Mouse (Mus musculus) midbrain, embryonic 11.5 days (tissue): ENCODE measurements around the gene 2610528J11Rik. TPM values are rescaled to one million over a fixed set of nuclear protein-coding genes. Genes with fewer than 3 reads are reported as not detected.

Experiments
- ATAC-seq: fragments of 200-750 bp; cut with Nextera tagmentation; 2 replicates; pipeline ENCODE4 v1.8.0; 2017; ENCODE audit warnings: moderate TSS enrichment, moderate library complexity; ENCODE audit not compliant: low FRiP score
- DNase-seq: peaks from one replicate; pipeline ENCODE4 v3.0.0; 2015; ENCODE audit warnings: low spot score; ENCODE audit errors: missing footprints
- H3K27ac ChIP-seq: fragments of 300-500 bp; sonication (generic); 2 replicates; pipeline ENCODE4 v1.5.1; 2014; ENCODE audit warnings: low read depth, low read length
- H3K27me3 ChIP-seq: fragments of 300-500 bp; sonication (generic); 2 replicates; pipeline ENCODE4 v1.6.1; 2014; ENCODE audit warnings: mild to moderate bottlenecking, low read length, moderate library complexity, mixed read lengths; ENCODE audit not compliant: control insufficient read depth, insufficient read depth
- H3K36me3 ChIP-seq: fragments of 300-500 bp; sonication (generic); 2 replicates; pipeline ENCODE4 v1.6.1; 2014; ENCODE audit warnings: mild to moderate bottlenecking, low read length, moderate library complexity, mixed read lengths; ENCODE audit not compliant: control insufficient read depth, insufficient read depth
- H3K4me1 ChIP-seq: fragments of 300-500 bp; sonication (generic); 2 replicates; pipeline ENCODE4 v1.6.1; 2014; ENCODE audit warnings: low read length; ENCODE audit not compliant: control insufficient read depth, insufficient read depth
- H3K4me2 ChIP-seq: fragments of 300-500 bp; sonication (generic); 2 replicates; pipeline ENCODE4 v1.6.1; 2014; ENCODE audit warnings: mild to moderate bottlenecking, moderate library complexity
- H3K4me3 ChIP-seq: fragments of 300-500 bp; sonication (generic); 2 replicates; pipeline ENCODE4 v1.5.1; 2014; ENCODE audit warnings: low read depth, low read length
- H3K9ac ChIP-seq: fragments of 300-500 bp; sonication (generic); 2 replicates; pipeline ENCODE4 v1.6.1; 2014; ENCODE audit warnings: low read length
- H3K9me3 ChIP-seq: fragments of 300-500 bp; sonication (generic); 2 replicates; pipeline ENCODE4 v1.6.1; 2016; ENCODE audit warnings: low read length; ENCODE audit not compliant: control insufficient read depth
- WGBS: fragments of 180-500 bp; shearing (Covaris S2); extraction: QIAGEN DNeasy Blood & Tissue Kit; methylation state at CpG from one replicate; pipeline ENCODE4 v1.1.7; 2014; 5-methylcytosine and 5-hydroxymethylcytosine counted together
- polyA plus RNA-seq: library from polyadenylated mRNA; unstranded; fragments of >200 nt; fragmentation: Nextera tagmentation; extraction: Ambion mirVana; gene quantifications from 2 replicates; pipeline ENCODE4 v1.2.1, GENCODE M21; 2014

The 2610528J11Rik gene
- polyA plus RNA-seq, 1 experiment from 2014 or later: 0.42 TPM

- peak; percentile 84 for DNase-seq
- H3K9me3 ChIP-seq: no peaks in the 10 kb centered on the region
- no peak overlapping the region for H3K4me3 ChIP-seq
These were observed 9.9 kb upstream of the 2610528J11Rik start for GRCm38 (mm10) chr4:118516699-118517496.

DNA sequence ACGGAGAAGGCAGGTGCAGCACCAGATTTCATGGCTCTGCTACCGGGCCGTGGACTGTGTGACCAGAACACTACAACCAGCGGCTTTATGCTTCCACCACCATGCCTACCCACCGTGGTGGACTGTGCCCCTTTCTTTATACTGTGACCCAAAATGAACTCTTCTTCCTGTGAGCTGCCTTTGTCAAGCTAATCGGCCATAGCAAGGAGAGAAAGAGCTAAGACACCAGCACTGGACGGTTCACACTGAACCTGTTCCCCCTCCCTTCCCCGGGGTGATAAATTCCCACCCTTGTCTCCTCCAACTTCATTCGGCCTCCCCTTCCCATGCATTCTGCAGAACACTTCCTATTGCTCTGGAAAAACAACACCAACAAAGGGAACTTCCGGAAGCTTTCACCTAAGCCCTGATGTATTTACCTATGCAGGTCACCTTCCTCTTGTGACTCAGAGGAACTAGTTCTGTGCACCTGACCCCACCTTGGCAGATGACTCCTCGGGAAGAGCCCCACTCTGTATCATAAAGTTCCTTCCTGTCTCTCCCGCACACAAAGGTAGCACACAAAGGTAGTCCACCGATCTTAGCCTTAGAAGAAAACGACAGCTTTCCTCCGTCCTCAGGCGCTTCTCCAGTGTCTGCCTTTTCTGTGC lies 9.2 kb upstream of the 2610528J11Rik start:
- no peak; the same call in 1 of the 2 replicates for ATAC-seq
- Histone ChIP-seq H3K4me3 (no peak overlapping the region), H3K27ac (no peak overlapping the region), H3K36me3 (no peaks in the 10 kb centered on the region), H3K4me2 (0 out of 2 replicates have a peak overlapping the region, but pooled peaks have one; percentile 7), H3K9me3 (no peaks in the 10 kb centered on the region), H3K4me1 (peaks cover 10% of the 10 kb centered on the region; the same call in 1 of the 2 replicates), H3K27me3 (no peaks in the 10 kb centered on the region; the same call in 1 of the 2 replicates), H3K9ac (peak overlapping the region; percentile 40; the same call in 1 of the 2 replicates)
- DNase-seq: no peak
- WGBS: 33% methylated on average over 16 of the region's 16 CpGs

More at GRCm38 (mm10) chr4:118516699-118517496, 9.9 kb upstream of the 2610528J11Rik start:
- Histone ChIP-seq H3K4me2 (0 out of 2 replicates have a peak overlapping the region, but pooled peaks have one; percentile 7), H3K36me3 (no peaks in the 10 kb centered on the region), H3K4me1 (peaks cover 10% of the 10 kb centered on the region; the same call in 1 of the 2 replicates), H3K27ac (no peak overlapping the region), H3K27me3 (no peaks in the 10 kb centered on the region; the same call in 1 of the 2 replicates), H3K9ac (peak overlapping the region; percentile 40; the same call in 1 of the 2 replicates)
- WGBS: 25% methylated on average over 20 of the region's 20 CpGs
- peak; percentile 69; the same call in 1 of the 2 replicates for ATAC-seq

DNA sequence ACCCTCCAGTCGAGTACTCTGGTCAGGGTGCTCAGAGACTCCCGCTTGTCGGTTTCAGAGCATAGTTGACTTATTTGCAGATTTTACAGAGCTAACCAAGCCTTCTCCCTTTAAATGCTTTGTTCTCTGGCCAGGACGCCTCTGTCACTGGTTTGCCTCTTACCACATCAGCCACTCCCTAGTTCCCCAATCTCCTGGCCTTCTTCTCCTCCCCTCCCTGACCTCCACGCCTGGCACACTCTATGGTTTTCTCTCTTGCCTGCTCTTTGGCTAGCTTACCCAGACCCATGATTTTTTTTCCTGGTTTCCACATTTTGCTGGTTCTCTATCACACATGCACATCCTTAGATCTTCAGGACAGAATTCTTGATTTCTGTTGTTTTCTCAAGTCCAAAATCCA lies 8.6 kb upstream of the 2610528J11Rik start:
- 61% methylated on average over 5 of the region's 5 CpGs for WGBS
- H3K27ac ChIP-seq: no peak overlapping the region
- no peak overlapping the region for H3K4me2 ChIP-seq
- no peaks in the 10 kb centered on the region; the same call in 1 of the 2 replicates for H3K27me3 ChIP-seq
- no peak for ATAC-seq
- no peak for DNase-seq
- peaks cover 10% of the 10 kb centered on the region; the same call in 1 of the 2 replicates for H3K4me1 ChIP-seq
- no peaks in the 10 kb centered on the region for H3K36me3 ChIP-seq
- no peak overlapping the region for H3K4me3 ChIP-seq
- no peak overlapping the region for H3K9ac ChIP-seq
- H3K9me3 ChIP-seq: no peaks in the 10 kb centered on the region

DNA sequence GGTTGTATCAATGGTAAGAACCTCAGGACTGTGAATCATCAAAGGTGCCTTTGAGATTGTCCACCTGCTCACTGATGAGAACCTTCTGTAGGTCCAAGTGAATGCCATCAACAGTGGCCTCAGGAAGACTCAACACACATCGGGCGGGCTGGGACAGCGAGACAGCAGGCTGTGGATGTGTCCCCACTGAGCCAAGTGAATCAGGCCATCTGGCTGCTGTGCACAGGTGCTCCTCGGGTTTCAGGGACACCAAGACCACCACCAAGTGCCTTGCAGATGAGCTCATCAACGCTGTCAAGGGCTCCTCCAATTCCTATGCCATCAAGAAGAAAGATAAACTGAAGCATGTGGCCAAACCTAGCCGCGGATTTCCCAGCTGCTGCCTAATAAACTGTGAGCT lies 4.6 kb upstream of the 2610528J11Rik start:
- no peak overlapping the region for H3K27ac ChIP-seq
- H3K9me3 ChIP-seq: no peaks in the 10 kb centered on the region
- ATAC-seq (no peak), DNase-seq (no peak)
- H3K27me3 ChIP-seq: no peaks in the 10 kb centered on the region; the same call in 1 of the 2 replicates
- H3K4me1 ChIP-seq: peaks cover 4% of the 10 kb centered on the region; the same call in 1 of the 2 replicates
- WGBS: 88% methylated on average over 7 of the region's 7 CpGs
- H3K4me3 ChIP-seq: no peak overlapping the region
- H3K36me3 ChIP-seq: no peaks in the 10 kb centered on the region
- H3K9ac ChIP-seq: no peak overlapping the region
- no peak overlapping the region for H3K4me2 ChIP-seq

DNA sequence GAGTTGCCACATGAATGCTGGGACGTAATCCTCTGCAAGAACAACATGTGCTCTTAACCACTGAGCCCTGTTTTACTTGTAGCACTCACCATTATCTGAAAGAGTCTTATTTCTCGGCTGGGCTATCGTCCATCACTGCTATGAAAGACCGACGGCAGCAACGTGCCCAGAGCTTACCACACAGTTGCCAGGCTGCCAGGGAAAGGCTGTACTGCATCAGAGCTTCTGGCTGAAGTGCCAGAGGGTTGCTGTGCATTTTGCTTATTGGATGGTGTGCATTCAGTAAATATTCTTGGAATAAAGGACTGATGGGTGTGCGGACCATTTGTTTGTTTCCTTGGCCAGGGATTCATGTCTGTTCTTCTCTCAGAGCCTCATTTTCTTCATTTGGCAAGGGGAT lies 2.8 kb upstream of the 2610528J11Rik start:
- WGBS: 83% methylated on average over 7 of the region's 7 CpGs
- no peak for DNase-seq

GRCm38 (mm10) chr4:118525779-118526178 lies 1.0 kb upstream of the 2610528J11Rik start:
- Histone ChIP-seq H3K4me1 (no peaks in the 10 kb centered on the region), H3K4me2 (no peak overlapping the region), H3K9ac (no peak overlapping the region), H3K36me3 (no peaks in the 10 kb centered on the region), H3K9me3 (no peaks in the 10 kb centered on the region), H3K27ac (no peak overlapping the region), H3K4me3 (no peak overlapping the region), H3K27me3 (no peaks in the 10 kb centered on the region; the same call in 1 of the 2 replicates)
- DNase-seq: no peak
- 63% methylated on average over 3 of the region's 3 CpGs for WGBS
- no peak for ATAC-seq

More for the DNA sequence above, 2.8 kb upstream of the 2610528J11Rik start:
- Histone ChIP-seq H3K27ac (no peak overlapping the region), H3K4me2 (no peak overlapping the region), H3K4me3 (no peak overlapping the region), H3K9ac (no peak overlapping the region), H3K27me3 (no peaks in the 10 kb centered on the region; the same call in 1 of the 2 replicates), H3K4me1 (no peaks in the 10 kb centered on the region), H3K9me3 (no peaks in the 10 kb centered on the region), H3K36me3 (no peaks in the 10 kb centered on the region)
- ATAC-seq: no peak

DNA sequence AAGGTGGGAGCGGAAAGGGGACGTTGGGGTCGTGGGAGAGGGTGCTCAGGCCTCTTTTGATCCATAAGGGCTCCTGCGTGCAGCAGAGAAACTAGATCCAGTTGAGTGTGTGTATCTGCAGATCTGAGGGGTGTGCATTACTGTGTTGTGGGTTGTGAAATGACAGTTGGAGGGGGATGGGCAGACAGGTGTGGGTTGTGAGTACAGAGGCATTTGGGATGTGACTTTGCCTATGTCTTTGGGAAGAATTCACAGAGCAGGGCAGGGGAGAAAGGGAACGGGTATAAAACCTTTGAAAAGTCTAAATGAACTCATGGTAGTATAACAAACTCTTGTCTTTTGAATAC lies 509 bp downstream of the 2610528J11Rik start:
- Histone ChIP-seq H3K27me3 (no peaks in the 10 kb centered on the region; the same call in 1 of the 2 replicates), H3K9me3 (no peaks in the 10 kb centered on the region), H3K9ac (no peak overlapping the region), H3K4me2 (no peak overlapping the region), H3K36me3 (no peaks in the 10 kb centered on the region), H3K27ac (no peak overlapping the region), H3K4me3 (no peak overlapping the region), H3K4me1 (peaks cover 5% of the 10 kb centered on the region; the same call in 1 of the 2 replicates)
- no peak for DNase-seq
- ATAC-seq: no peak
- WGBS: 33% methylated on average over 5 of the region's 5 CpGs

- no peak overlapping the region for H3K9ac ChIP-seq
- ATAC-seq (no peak), DNase-seq (no peak)
- peaks cover 5% of the 10 kb centered on the region; the same call in 1 of the 2 replicates for H3K4me1 ChIP-seq
- 79% methylated on average over 6 of the region's 6 CpGs for WGBS
- H3K27me3 ChIP-seq: no peaks in the 10 kb centered on the region; the same call in 1 of the 2 replicates
- H3K36me3 ChIP-seq: no peaks in the 10 kb centered on the region
- H3K4me2 ChIP-seq: no peak overlapping the region
- H3K9me3 ChIP-seq: no peaks in the 10 kb centered on the region
- no peak overlapping the region for H3K4me3 ChIP-seq
- H3K27ac ChIP-seq: no peak overlapping the region
These were observed 921 bp downstream of the 2610528J11Rik start for GRCm38 (mm10) chr4:118527720-118528119.

- H3K27ac ChIP-seq: no peak overlapping the region
- peaks cover 5% of the 10 kb centered on the region; the same call in 1 of the 2 replicates for H3K4me1 ChIP-seq
- no peak for DNase-seq
- H3K36me3 ChIP-seq: no peaks in the 10 kb centered on the region
- H3K9me3 ChIP-seq: no peaks in the 10 kb centered on the region
- no peak for ATAC-seq
- H3K4me2 ChIP-seq: no peak overlapping the region
- no peak overlapping the region for H3K9ac ChIP-seq
- no peak overlapping the region for H3K4me3 ChIP-seq
- no peaks in the 10 kb centered on the region for H3K27me3 ChIP-seq
- 84% methylated on average over 5 of the region's 5 CpGs for WGBS
These were observed 5.9 kb downstream of the 2610528J11Rik start for GRCm38 (mm10) chr4:118532663-118533062.
